Mouse (Mus musculus) liver, embryonic 15.5 days (tissue): ENCODE results near the gene Rasgrp2. TPM values are rescaled to one million over a fixed set of nuclear protein-coding genes. Genes with fewer than 3 reads are reported as not detected.

Source experiments
- ATAC-seq: fragments of 200-750 bp; cut with Nextera tagmentation; 2 replicates; pipeline ENCODE4 v1.8.0; 2017; ENCODE audit warnings: moderate number of reproducible peaks, mild to moderate bottlenecking, moderate library complexity; ENCODE audit not compliant: insufficient read depth
- H3K27ac ChIP-seq: fragments of 300-500 bp; sonication (generic); replicated peaks from 2 replicates; pipeline ENCODE4 v1.5.1; 2015; ENCODE audit warnings: mild to moderate bottlenecking, inconsistent platforms
- H3K27me3 ChIP-seq: fragments of 300-500 bp; sonication (generic); 2 replicates; pipeline ENCODE4 v1.6.1; 2015; ENCODE audit warnings: mild to moderate bottlenecking, inconsistent platforms
- H3K36me3 ChIP-seq: fragments of 300-500 bp; sonication (generic); replicated peaks from 2 replicates; pipeline ENCODE4 v1.6.1; 2015; ENCODE audit warnings: moderate library complexity, mild to moderate bottlenecking, inconsistent platforms
- H3K4me1 ChIP-seq: fragments of 300-500 bp; sonication (generic); replicated peaks from 2 replicates; pipeline ENCODE4 v1.6.1; 2015; ENCODE audit warnings: inconsistent platforms
- H3K4me2 ChIP-seq: fragments of 300-500 bp; sonication (generic); 2 replicates; pipeline ENCODE4 v1.6.1; 2015; ENCODE audit warnings: moderate library complexity, mild to moderate bottlenecking, inconsistent platforms
- H3K4me3 ChIP-seq: fragments of 300-500 bp; sonication (generic); replicated peaks from 2 replicates; pipeline ENCODE4 v1.5.1; 2015; ENCODE audit warnings: mild to moderate bottlenecking, inconsistent platforms
- H3K9ac ChIP-seq: fragments of 300-500 bp; sonication (generic); 2 replicates; pipeline ENCODE4 v1.6.1; 2015; ENCODE audit warnings: moderate library complexity, mild to moderate bottlenecking, inconsistent platforms
- H3K9me3 ChIP-seq: fragments of 300-500 bp; sonication (generic); replicated peaks from 2 replicates; pipeline ENCODE4 v1.6.1; 2016; ENCODE audit warnings: inconsistent platforms
- WGBS: fragments of 180-500 bp; shearing (Covaris S2); methylation state at CpG from one replicate; pipeline ENCODE4 v1.1.7; 2015; ENCODE audit warnings: mixed read lengths; ENCODE audit not compliant: insufficient replicate concordance; 5-methylcytosine and 5-hydroxymethylcytosine counted together
- polyA plus RNA-seq: library from polyadenylated mRNA; unstranded; fragments of >200 nt; fragmentation: Nextera tagmentation; extraction: Ambion mirVana; gene quantifications from 2 replicates; pipeline ENCODE4 v1.2.1, GENCODE M21; 2015

Gene Rasgrp2
- polyA plus RNA-seq, 1 experiment from 2014 or later: 88.4 TPM

DNA sequence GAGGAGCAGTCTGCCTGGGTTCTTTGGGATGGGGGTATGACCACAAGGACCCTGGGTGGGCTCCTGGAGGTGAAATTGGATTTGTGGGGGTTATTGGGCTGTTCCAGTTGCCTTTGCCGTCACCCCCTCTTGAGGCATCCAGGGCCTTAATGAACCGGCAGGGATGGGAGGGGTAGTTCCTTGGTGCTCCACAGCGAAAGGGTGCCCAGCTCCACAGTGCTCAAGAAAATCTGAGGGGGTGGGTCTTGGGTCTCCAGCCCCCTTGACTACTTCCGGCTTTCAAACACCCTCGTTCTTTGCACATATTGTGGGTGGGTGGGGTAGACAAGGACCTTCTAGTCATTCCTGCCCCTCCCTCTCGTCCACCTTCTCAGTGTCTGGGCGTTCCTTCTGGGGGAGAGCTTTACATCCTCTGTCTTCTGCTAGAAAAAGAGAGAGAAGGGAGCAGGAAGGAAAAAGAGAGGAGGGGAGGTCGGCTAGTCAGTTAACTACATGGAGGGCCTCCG, 20.7 kb downstream of the Rasgrp2 start:
- Histone ChIP-seq H3K4me2 (no peak overlapping the region), H3K36me3 (no peaks in the 10 kb centered on the region), H3K9me3 (no peaks in the 10 kb centered on the region), H3K27ac (no peak overlapping the region), H3K4me1 (peaks cover 15% of the 10 kb centered on the region), H3K27me3 (peaks cover 89% of the 10 kb centered on the region), H3K4me3 (no peak overlapping the region), H3K9ac (no peak overlapping the region)
- WGBS: 37% methylated on average over 9 of the region's 9 CpGs
- ATAC-seq: no peak

DNA sequence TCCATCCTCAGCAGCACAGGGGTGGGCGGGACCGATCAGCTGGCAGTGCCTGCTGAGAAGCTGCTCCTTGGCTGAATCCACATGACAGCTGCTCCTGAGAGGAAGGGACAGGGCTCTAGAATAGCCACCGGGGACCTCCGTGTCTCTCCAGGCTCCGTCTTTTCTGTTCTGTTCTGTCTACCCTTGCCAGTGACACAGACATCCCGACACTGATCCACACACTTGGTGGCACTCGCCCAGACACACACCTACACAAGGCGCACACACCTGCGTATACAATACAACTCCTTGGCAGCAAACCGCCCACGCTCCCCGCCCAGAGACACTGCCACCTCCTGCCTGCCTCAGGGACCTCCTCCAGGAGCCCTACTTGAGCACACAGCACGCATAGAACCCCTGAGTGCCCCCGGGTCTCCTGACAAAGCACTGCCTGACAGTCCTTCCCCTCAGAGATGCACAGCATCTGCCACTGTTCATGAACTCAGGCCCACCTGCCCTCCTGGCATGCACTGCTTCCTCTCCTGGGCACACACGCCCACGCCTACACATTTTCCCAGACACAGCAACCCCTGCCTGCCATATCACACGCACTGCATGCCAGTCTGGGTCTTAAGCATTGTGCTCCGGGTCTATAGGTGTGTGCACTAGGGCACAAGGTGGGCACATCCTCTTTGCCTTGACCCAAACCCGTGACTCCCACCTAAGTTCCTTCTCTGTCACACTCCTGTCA, 21.5 kb downstream of the Rasgrp2 start:
- ATAC-seq: no peak
- no peak overlapping the region for H3K4me3 ChIP-seq
- WGBS: 46% methylated on average over 19 of the region's 19 CpGs
- H3K9ac ChIP-seq: no peak overlapping the region
- no peak overlapping the region for H3K27ac ChIP-seq
- H3K36me3 ChIP-seq: no peaks in the 10 kb centered on the region
- H3K4me2 ChIP-seq: no peak overlapping the region
- peaks cover 97% of the 10 kb centered on the region for H3K27me3 ChIP-seq
- no peaks in the 10 kb centered on the region for H3K9me3 ChIP-seq
- H3K4me1 ChIP-seq: peaks cover 15% of the 10 kb centered on the region

DNA sequence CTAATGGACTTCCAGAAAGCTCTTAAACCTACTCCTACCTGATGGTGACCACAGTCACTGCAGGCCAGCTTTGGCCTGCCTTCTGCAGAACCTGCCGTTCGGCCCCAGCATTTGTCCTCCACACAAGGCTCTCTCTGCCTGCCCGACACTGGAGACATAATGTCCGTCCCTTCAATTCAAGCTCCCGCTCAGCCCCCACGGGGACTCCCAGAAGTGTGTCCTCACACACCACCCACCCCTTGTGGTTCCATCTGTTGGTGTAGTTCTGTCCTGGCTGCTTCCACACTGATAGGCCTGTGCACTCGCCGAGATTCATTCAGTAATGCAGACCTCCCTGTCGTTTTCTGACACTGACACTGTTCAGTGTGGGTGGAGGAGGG, 22.1 kb downstream of the Rasgrp2 start:
- H3K27ac ChIP-seq: no peak overlapping the region
- no peak overlapping the region for H3K4me2 ChIP-seq
- peaks cover 15% of the 10 kb centered on the region for H3K4me1 ChIP-seq
- WGBS: 52% methylated on average over 9 of the region's 9 CpGs
- no peaks in the 10 kb centered on the region for H3K36me3 ChIP-seq
- H3K9me3 ChIP-seq: no peaks in the 10 kb centered on the region
- ATAC-seq: no peak
- no peak overlapping the region for H3K9ac ChIP-seq
- peaks cover 100% of the 10 kb centered on the region for H3K27me3 ChIP-seq
- no peak overlapping the region for H3K4me3 ChIP-seq

DNA sequence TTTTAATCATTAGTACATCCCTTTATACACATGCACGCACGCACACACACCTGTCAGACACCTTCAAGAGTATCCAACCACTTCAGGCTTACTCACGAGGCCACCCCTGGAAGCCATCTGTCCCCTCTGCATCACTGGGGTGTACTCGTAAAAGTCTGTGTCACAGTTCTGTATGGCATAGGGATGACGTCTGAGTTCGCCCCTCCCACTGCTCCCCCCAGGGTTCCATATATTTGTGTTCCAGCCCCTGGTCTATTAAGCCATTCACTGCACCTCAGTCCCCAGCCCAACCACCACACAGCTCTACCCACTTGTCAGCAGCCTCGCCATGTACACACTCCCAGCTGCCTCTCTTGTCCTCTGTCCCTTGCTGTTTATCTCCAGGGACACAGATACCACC, 22.9 kb downstream of the Rasgrp2 start:
- Histone ChIP-seq H3K4me2 (no peak overlapping the region), H3K36me3 (no peaks in the 10 kb centered on the region), H3K9ac (no peak overlapping the region), H3K9me3 (no peaks in the 10 kb centered on the region), H3K4me3 (no peak overlapping the region), H3K27me3 (peaks cover 100% of the 10 kb centered on the region), H3K27ac (no peak overlapping the region), H3K4me1 (peaks cover 13% of the 10 kb centered on the region)
- ATAC-seq: no peak
- WGBS: 54% methylated on average over 7 of the region's 7 CpGs

DNA sequence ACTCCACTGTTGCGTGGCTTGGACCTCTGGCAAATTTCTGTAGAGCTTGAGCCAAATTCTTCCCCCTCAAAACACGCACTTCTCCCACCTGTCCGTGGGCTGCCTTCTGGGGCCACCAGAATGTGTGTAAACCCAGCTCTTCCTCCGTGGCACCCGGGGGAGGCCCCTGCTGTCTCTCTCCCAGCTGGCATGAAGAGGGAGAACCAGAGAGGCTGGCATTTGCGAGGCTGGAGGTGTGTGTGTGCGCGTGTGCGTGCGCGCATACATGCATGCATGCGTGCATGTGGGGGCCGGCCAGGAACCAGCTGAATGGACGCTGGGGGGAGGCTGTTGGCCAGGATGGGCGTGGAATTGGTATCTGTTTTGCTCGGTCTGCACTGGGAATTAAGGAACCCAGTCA, 24.1 kb downstream of the Rasgrp2 start:
- H3K27me3 ChIP-seq: peaks cover 100% of the 10 kb centered on the region
- no peaks in the 10 kb centered on the region for H3K36me3 ChIP-seq
- H3K4me3 ChIP-seq: no peak overlapping the region
- peaks cover 16% of the 10 kb centered on the region for H3K4me1 ChIP-seq
- WGBS: 67% methylated on average over 16 of the region's 16 CpGs
- no peaks in the 10 kb centered on the region for H3K9me3 ChIP-seq
- no peak for ATAC-seq
- H3K4me2 ChIP-seq: no peak overlapping the region
- no peak overlapping the region for H3K9ac ChIP-seq
- no peak overlapping the region for H3K27ac ChIP-seq

DNA sequence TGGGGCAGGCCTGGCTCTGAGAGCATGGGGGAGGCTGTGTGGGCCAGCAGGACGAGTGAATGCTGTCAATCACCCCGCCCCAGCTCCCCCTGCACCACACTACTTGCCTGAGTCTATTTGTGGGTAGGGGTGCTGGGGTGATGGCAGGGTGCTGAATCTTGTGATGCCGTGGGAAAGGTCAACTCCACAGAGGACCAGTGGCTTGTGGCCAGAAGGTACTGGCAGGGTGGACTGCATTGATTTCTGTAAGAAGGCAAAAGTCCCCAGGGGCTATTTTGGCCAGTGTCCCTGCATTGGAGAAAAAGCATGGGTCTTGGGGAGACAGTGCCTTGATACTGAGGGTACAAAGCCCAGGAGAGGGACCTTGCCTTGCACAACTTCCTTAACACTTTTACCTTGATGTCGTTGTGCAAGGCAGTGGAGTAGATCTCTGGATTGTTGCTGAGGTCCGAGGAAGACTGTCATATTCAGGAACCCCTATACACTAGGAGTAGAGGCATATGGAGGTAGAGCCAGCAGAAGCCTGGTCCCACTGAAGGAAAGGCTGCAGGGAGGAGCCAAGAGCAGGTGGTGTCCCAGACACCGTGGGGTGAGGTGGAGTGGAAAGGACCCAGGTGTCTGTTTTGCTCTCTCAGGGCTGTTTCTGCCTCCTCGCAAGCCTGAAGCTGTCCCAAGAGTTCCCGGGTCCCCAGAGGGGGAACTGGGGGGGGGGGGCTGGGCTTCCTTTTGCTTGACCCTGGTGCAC, 25.2 kb downstream of the Rasgrp2 start:
- Histone ChIP-seq H3K9me3 (no peaks in the 10 kb centered on the region), H3K9ac (no peak overlapping the region), H3K4me3 (no peak overlapping the region), H3K27me3 (peaks cover 100% of the 10 kb centered on the region), H3K36me3 (no peaks in the 10 kb centered on the region), H3K4me2 (no peak overlapping the region), H3K4me1 (peaks cover 17% of the 10 kb centered on the region), H3K27ac (no peak overlapping the region)
- ATAC-seq: no peak
- WGBS: 47% methylated on average over 8 of the region's 8 CpGs

DNA sequence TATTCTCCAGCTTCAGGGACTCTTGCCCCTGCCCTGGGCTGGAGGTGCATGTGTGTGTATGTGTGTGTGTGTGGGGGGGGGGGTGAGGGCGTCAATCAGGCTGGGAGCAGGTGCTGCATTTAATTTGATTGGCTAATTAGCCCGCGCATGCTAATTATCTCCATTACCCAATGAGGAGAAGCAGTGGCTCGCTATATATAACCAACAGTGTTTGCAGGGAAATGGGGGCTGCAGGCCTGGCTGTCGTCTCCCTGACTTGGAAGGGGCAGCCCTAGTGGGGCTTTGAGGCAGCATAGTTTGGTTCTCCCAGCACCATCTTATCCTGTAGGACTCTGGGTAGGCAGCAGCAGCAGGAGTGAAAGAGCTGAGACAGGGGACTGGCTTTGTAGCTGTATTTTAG, 26.5 kb downstream of the Rasgrp2 start:
- H3K9me3 ChIP-seq: no peaks in the 10 kb centered on the region
- H3K4me2 ChIP-seq: no peak overlapping the region
- no peak for ATAC-seq
- H3K9ac ChIP-seq: no peak overlapping the region
- no peak overlapping the region for H3K4me3 ChIP-seq
- 40% methylated on average over 5 of the region's 5 CpGs for WGBS
- H3K4me1 ChIP-seq: peaks cover 17% of the 10 kb centered on the region
- peaks cover 100% of the 10 kb centered on the region for H3K27me3 ChIP-seq
- H3K27ac ChIP-seq: no peak overlapping the region
- no peaks in the 10 kb centered on the region for H3K36me3 ChIP-seq

DNA sequence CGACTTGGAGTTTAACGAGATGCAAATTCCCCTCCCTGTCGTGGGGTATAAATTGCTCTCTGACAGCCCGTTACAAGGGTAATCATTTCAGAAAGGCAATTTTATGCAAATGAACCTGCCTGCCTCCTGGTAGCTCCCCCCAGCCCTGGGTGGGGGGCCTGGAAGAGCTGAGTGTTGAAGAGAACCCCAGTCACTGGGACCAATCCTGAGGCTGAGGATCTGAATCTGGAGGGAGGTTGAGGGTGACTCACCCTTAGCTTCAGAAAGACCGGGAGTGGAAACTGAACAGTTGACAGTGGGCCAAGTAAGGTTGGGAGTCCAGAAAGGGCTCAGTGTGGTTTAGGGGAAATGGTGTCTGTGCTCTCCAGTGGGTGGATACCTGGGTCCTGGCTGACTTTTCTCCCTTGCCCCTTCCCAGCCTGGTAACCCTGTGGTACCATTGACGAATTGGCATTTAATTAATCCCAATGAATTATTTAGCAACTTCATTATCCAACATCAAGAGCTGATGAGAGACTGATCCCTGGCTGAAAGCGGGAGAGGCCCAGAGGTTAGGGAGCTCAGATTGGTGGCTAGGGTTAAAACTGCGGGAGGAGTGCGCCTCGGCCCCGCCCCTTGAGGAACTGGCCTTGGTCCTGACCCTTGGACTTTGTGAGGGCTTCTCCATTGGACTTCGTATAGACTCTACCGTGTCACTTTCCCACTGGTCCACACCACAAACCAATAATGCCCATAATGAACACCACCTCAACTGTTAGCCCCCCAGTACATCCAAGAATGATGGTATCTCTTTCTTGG, 27.8 kb downstream of the Rasgrp2 start:
- no peak overlapping the region for H3K4me3 ChIP-seq
- H3K4me1 ChIP-seq: peaks cover 17% of the 10 kb centered on the region
- H3K9me3 ChIP-seq: no peaks in the 10 kb centered on the region
- peaks cover 97% of the 10 kb centered on the region for H3K27me3 ChIP-seq
- no peak overlapping the region for H3K4me2 ChIP-seq
- WGBS: 19% methylated on average over 13 of the region's 13 CpGs
- no peaks in the 10 kb centered on the region for H3K36me3 ChIP-seq
- H3K9ac ChIP-seq: no peak overlapping the region
- ATAC-seq: no peak
- H3K27ac ChIP-seq: no peak overlapping the region

DNA sequence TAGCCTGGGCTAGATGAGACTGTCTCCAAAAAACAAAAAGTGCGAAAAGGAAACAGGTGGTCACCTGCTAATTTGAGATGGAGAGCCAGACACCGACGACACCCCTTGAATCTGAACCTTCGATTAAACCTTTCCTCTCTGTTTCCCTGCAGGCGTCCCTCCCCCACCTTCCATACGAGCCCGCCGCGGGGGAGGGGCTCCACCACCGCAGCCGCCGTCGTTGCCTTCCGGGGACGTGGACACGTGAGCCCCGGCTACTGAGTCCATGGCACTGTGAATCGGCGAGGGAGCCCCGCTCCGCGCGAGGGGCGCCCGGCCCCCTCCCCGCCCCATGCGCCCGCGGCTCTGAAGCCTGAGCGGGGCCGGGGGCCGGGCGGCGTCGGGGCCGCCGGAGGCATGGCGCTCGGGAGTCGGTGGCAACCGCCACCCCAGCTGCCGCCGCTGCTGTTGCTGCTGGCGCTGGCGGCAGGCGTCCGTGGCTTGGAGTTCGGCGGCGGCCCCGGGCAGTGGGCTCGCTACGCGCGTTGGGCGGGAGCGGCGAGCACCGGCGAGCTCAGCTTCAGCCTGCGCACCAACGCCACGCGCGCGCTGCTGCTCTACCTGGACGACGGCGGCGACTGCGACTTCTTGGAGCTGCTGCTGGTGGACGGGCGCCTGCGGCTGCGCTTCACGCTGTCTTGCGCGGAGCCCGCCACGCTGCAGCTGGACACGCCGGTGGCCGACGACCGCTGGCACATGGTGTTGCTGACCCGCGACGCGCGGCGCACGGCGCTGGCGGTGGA, 28.7 kb downstream of the Rasgrp2 start:
- WGBS: 2% methylated on average over 94 of the region's 94 CpGs
- Histone ChIP-seq H3K4me2 (peak overlapping the region; percentile 40), H3K9me3 (no peaks in the 10 kb centered on the region), H3K27me3 (peaks cover 92% of the 10 kb centered on the region), H3K4me3 (peak overlapping the region; percentile 10; the same call in 1 of the 2 replicates), H3K4me1 (peaks cover 17% of the 10 kb centered on the region), H3K27ac (no peak overlapping the region), H3K36me3 (no peaks in the 10 kb centered on the region), H3K9ac (no peak overlapping the region)
- no peak for ATAC-seq

DNA sequence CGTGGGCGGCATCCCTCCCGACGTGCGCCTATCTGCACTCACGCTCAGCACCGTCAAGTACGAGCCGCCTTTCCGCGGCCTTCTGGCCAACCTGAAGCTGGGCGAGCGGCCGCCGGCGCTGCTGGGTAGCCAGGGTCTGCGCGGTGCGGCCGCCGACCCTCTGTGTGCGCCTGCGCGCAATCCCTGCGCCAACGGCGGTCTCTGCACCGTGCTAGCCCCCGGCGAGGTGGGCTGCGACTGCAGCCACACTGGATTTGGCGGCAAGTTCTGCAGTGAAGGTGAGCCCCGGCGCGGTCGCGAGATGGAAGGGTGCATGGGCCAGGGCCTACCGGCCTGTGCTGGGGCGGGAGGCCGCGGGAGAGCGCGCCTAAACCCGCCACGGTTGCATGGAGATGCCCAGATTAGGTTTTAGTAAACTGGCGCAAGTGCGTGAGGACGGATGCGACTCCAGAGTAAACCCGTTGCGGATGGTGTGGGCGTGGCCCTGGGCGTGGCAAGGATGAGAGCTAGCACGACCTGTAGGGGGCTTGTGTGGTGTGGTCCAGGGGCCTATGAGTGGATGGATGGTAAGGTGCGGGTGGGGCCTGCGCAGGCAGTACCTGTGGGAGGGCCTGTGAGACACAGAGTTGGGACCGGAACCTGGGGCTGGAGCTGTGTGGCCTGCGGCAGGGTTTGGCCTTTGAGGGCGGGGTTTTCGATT, 29.5 kb downstream of the Rasgrp2 start:
- peaks cover 84% of the 10 kb centered on the region for H3K27me3 ChIP-seq
- WGBS: under 1% methylated on average over 60 of the region's 60 CpGs
- no peak; the same call in 1 of the 2 replicates for ATAC-seq

More for the DNA sequence above, 29.5 kb downstream of the Rasgrp2 start:
- Histone ChIP-seq H3K4me1 (peaks cover 17% of the 10 kb centered on the region), H3K9me3 (no peaks in the 10 kb centered on the region), H3K4me2 (peak overlapping the region; percentile 40; the same call in 1 of the 2 replicates), H3K27ac (no peak overlapping the region), H3K36me3 (no peaks in the 10 kb centered on the region), H3K9ac (no peak overlapping the region), H3K4me3 (peak overlapping the region; percentile 10; the same call in 1 of the 2 replicates)
